Mouse (Mus musculus): ENCODE data around the gene Slc22a29. TPM values are rescaled to one million over a fixed set of nuclear protein-coding genes. Genes with fewer than 3 reads are reported as not detected.
"Not testable (repeated sequence)": the region's sequence is repeated elsewhere in the genome, so short reads cannot be mapped to it uniquely, and the experiment has no call there.

Slc22a29 gene
- not detected in 2 replicates for total RNA-seq (2014; fragmentation: Nextera tagmentation)
- 0.17 TPM in 1 of 2 replicates, not detected in the other for total RNA-seq (2017)
- not detected in 2 replicates for polyA plus RNA-seq (2012)

DNA sequence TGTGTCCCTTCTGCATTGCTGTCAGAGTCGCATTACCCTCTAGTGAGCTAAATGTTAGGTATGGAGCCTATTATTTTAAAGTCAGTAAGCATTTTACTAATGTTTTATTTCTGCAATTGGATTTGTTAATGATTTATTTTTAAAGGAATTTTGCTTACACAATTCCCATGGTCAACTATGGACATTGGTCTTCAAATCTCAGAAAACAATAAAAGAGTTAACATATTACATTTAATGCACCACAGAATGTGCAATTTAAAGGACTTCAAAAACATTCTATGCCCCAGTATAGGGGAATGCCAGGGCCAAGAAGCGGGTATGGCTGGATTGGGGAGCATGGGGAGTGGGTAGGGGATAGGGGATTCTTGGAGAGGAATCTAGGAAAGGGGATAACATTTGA, at the start of gene Slc22a29:
TSS of gene Slc22a29 (minus strand) at position 101 of the 400 bp plus-strand sequence.
- H3K9me3 ChIP-seq (replicated peaks): no peaks in the 10 kb centered on the region

DNA sequence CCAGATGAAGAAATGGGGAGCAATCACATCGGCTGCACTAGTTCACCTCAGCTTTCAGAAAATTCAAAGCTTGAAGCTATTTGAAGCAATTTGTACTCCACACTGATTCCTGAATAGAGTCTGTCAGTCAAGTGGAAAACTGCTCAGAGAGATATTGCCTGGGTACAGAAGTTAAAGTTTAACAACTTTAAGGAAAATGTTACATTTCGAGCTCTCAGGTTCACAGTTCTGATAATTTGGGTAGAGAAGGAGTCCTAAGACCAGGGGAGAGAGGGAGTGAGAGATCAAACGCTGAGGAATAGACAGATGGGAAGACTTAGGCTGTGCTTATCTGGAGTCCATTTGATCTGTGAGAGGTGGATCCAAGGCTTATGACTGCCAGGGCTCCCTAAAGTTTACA, 46.6 kb upstream of the Slc22a29 start:
- Histone ChIP-seq H3K36me3 (replicated peaks) (no peaks in the 10 kb centered on the region), H3K4me3 (ENCODE audit: low read depth, low read length) (no peak overlapping the region), H3K27me3 (ENCODE audit: insufficient read depth, low read length) (no peaks in the 10 kb centered on the region), H3K9me3 (replicated peaks) (no peaks in the 10 kb centered on the region), H3K4me1 (ENCODE audit: insufficient read depth, low read depth, low read length) (no peaks in the 10 kb centered on the region)
- TF ChIP-seq GATA2 (IDR thresholded peaks at IDR 0.05; ENCODE audit: borderline replicate concordance, low read depth, low read length) (no peak), CTCF (IDR thresholded peaks at IDR 0.05; ENCODE audit: low read depth, low read length) (no peak), TAL1 (conservative IDR thresholded peaks at IDR 0.05; ENCODE audit: low read depth, low read length) (no peak)
- ATAC-seq (ENCODE audit: extremely low read depth, insufficient number of reproducible peaks, low FRiP score, poor library complexity, severe bottlenecking) (no peak), DNase-seq (ENCODE audit: low spot score) (no peak)

More for the DNA sequence above, at the start of gene Slc22a29:
- H3K4me3 ChIP-seq (ENCODE audit: low read depth, low read length): no peak within 1 kb of the TSS
- H3K36me3 ChIP-seq (replicated peaks): no peaks in the 10 kb centered on the region
- no peaks in the 10 kb centered on the region for H3K27me3 ChIP-seq (ENCODE audit: insufficient read depth, low read length)
- ATAC-seq (ENCODE audit: extremely low read depth, insufficient number of reproducible peaks, low FRiP score, poor library complexity, severe bottlenecking): no peak
- no peak for DNase-seq (ENCODE audit: low spot score)
- no peaks in the 10 kb centered on the region for H3K4me1 ChIP-seq (ENCODE audit: insufficient read depth, low read depth, low read length)
- TF ChIP-seq GATA1 (IDR thresholded peaks at IDR 0.05; ENCODE audit: borderline replicate concordance, low read length): no peak
- no peak for TF ChIP-seq GATA2 (IDR thresholded peaks at IDR 0.05; ENCODE audit: borderline replicate concordance, low read depth, low read length)
- TF ChIP-seq CTCF (IDR thresholded peaks at IDR 0.05; ENCODE audit: low read depth, low read length): no peak
- no peak for TF ChIP-seq POLR2AphosphoS5 (IDR thresholded peaks at IDR 0.05; ENCODE audit: insufficient replicate concordance, low read depth, low read length)
- no peak for TF ChIP-seq TAL1 (conservative IDR thresholded peaks at IDR 0.05; ENCODE audit: low read depth, low read length)

GRCm38 (mm10) chr19:8252705-8253037, 34.0 kb upstream of the Slc22a29 start:
- H3K9me3 ChIP-seq (replicated peaks): peaks cover 11% of the 10 kb centered on the region
- ATAC-seq (ENCODE audit: extremely low read depth, insufficient number of reproducible peaks, low FRiP score, poor library complexity, severe bottlenecking): no peak
- H3K4me3 ChIP-seq (ENCODE audit: low read depth, low read length): no peak overlapping the region
- DNase-seq (ENCODE audit: low spot score): no peak
- H3K36me3 ChIP-seq (replicated peaks): no peaks in the 10 kb centered on the region
- TF ChIP-seq POLR2AphosphoS5 (IDR thresholded peaks at IDR 0.05; ENCODE audit: insufficient replicate concordance, low read depth, low read length) (no peak), GATA1 (IDR thresholded peaks at IDR 0.05; ENCODE audit: borderline replicate concordance, low read length) (no peak), GATA2 (IDR thresholded peaks at IDR 0.05; ENCODE audit: borderline replicate concordance, low read depth, low read length) (no peak), TAL1 (conservative IDR thresholded peaks at IDR 0.05; ENCODE audit: low read depth, low read length) (no peak), CTCF (IDR thresholded peaks at IDR 0.05; ENCODE audit: low read depth, low read length) (no peak)
- H3K4me1 ChIP-seq (ENCODE audit: insufficient read depth, low read depth, low read length): no peaks in the 10 kb centered on the region
- no peaks in the 10 kb centered on the region for H3K27me3 ChIP-seq (ENCODE audit: insufficient read depth, low read length)

DNA sequence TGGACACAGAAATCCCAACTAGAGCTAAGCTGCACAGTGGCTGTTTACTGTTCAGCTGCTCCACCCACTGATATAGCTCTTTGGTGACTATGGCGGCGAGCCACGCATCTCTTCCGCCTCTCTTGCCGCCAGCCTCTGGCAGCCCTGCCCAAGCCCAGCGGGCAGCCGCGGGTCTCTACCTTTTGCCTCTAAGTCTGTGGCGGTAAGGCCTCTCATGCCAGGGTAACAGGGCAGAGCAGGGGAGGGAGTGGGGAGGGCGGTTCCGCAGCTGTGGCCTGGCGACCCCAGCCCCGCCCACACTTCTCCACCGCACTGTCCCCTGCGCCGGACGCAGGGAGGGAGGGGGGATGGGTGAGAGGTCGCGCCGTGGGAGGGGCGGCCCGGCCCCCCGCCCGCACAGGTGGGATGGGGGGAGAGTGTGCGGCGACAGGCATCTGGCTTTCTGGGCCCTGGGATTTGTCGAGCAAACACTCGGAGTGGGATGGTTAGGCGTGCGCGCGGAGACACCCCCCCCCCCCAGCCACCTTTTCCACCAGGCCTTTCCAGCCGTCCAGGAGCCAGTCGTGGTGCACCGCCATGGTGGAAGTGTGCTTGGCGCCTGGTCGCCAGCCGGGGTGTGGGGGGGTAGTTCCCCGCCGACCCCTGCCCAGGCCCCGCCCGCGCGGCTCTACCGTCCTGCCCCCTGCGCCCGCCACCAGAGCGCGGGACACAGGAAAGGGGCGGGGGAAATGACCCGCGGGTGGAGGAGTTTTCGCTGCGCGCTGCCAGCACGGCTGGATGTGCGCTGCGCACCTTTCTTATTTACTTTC, 33.4 kb upstream of the Slc22a29 start:
- no peaks in the 10 kb centered on the region for H3K36me3 ChIP-seq (replicated peaks)
- peaks cover 11% of the 10 kb centered on the region for H3K9me3 ChIP-seq (replicated peaks)
- TF ChIP-seq CTCF (IDR thresholded peaks at IDR 0.05; ENCODE audit: low read depth, low read length) (no peak), GATA1 (IDR thresholded peaks at IDR 0.05; ENCODE audit: borderline replicate concordance, low read length) (no peak), POLR2AphosphoS5 (IDR thresholded peaks at IDR 0.05; ENCODE audit: insufficient replicate concordance, low read depth, low read length) (no peak), GATA2 (IDR thresholded peaks at IDR 0.05; ENCODE audit: borderline replicate concordance, low read depth, low read length) (no peak), TAL1 (conservative IDR thresholded peaks at IDR 0.05; ENCODE audit: low read depth, low read length) (no peak)
- peak; percentile 92 for DNase-seq (ENCODE audit: low spot score)
- peak; percentile 87 for ATAC-seq (ENCODE audit: extremely low read depth, insufficient number of reproducible peaks, low FRiP score, poor library complexity, severe bottlenecking)
- H3K4me1 ChIP-seq (ENCODE audit: insufficient read depth, low read depth, low read length): no peaks in the 10 kb centered on the region
- H3K4me3 ChIP-seq (ENCODE audit: low read depth, low read length): peak overlapping the region; percentile 43; the same call in 1 of the 2 replicates
- H3K27me3 ChIP-seq (ENCODE audit: insufficient read depth, low read length): no peaks in the 10 kb centered on the region

- no peaks in the 10 kb centered on the region for H3K4me1 ChIP-seq (ENCODE audit: insufficient read depth, low read depth, low read length)
- no peak for DNase-seq (ENCODE audit: low spot score)
- no peak for ATAC-seq (ENCODE audit: extremely low read depth, insufficient number of reproducible peaks, low FRiP score, poor library complexity, severe bottlenecking)
Measured at GRCm38 (mm10) chr19:8228916-8229315, 10.2 kb upstream of the Slc22a29 start.

DNA sequence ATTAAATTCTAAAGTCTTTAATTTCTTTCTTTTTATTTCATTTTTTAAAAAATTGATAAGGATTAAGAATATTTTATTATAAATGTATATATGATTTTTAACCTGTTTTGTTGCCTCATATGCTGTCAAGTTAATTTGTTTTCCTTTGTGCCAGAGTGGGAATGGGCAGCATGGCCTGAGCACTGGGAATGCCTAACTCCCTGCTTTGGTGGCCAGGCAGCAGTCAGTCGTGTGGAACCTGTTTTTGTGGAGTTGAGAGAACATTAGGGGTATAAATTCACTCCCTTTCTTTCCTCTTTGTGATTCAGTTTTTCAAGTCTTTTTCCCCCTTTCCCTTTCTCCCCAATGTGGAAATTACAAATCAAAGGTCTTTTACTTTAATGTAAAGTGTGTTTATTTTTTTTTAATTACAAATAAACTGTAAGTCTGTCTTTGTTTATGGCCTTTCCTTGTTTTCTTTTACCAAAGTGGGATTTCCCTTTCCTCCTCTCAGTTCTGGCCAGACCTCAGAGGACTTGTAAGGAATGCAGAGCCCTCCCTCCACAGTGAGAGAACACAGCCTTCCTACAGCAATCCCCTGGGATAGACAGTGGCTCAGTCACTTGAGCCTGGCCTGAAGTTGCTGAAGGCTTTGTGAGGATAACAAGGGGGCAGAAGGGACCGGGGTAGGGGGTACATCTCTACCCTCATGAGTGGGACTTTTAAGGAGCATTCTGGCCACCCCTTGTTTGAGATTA, 69.7 kb downstream of the Slc22a29 start:
- TF ChIP-seq TAL1 (conservative IDR thresholded peaks at IDR 0.05; ENCODE audit: low read depth, low read length): no peak
- no peak for TF ChIP-seq GATA2 (IDR thresholded peaks at IDR 0.05; ENCODE audit: borderline replicate concordance, low read depth, low read length)
- no peak for TF ChIP-seq POLR2AphosphoS5 (IDR thresholded peaks at IDR 0.05; ENCODE audit: insufficient replicate concordance, low read depth, low read length)
- TF ChIP-seq GATA1 (IDR thresholded peaks at IDR 0.05; ENCODE audit: borderline replicate concordance, low read length): no peak
- no peak for TF ChIP-seq CTCF (IDR thresholded peaks at IDR 0.05; ENCODE audit: low read depth, low read length)
- ATAC-seq (ENCODE audit: extremely low read depth, insufficient number of reproducible peaks, low FRiP score, poor library complexity, severe bottlenecking): no peak
- Histone ChIP-seq H3K4me1 (ENCODE audit: insufficient read depth, low read depth, low read length) (no peaks in the 10 kb centered on the region), H3K9me3 (replicated peaks) (no peaks in the 10 kb centered on the region), H3K27me3 (ENCODE audit: insufficient read depth, low read length) (no peaks in the 10 kb centered on the region), H3K4me3 (ENCODE audit: low read depth, low read length) (no peak overlapping the region), H3K36me3 (replicated peaks) (no peaks in the 10 kb centered on the region)
- DNase-seq (ENCODE audit: low spot score): no peak

More at GRCm38 (mm10) chr19:8228916-8229315, 10.2 kb upstream of the Slc22a29 start:
- TF ChIP-seq POLR2AphosphoS5 (IDR thresholded peaks at IDR 0.05; ENCODE audit: insufficient replicate concordance, low read depth, low read length): no peak
- no peak for TF ChIP-seq TAL1 (conservative IDR thresholded peaks at IDR 0.05; ENCODE audit: low read depth, low read length)
- TF ChIP-seq GATA1 (IDR thresholded peaks at IDR 0.05; ENCODE audit: borderline replicate concordance, low read length): no peak
- TF ChIP-seq CTCF (IDR thresholded peaks at IDR 0.05; ENCODE audit: low read depth, low read length): no peak
- TF ChIP-seq GATA2 (IDR thresholded peaks at IDR 0.05; ENCODE audit: borderline replicate concordance, low read depth, low read length): no peak
- H3K36me3 ChIP-seq (replicated peaks): no peaks in the 10 kb centered on the region
- no peak overlapping the region for H3K4me3 ChIP-seq (ENCODE audit: low read depth, low read length)
- H3K9me3 ChIP-seq (replicated peaks): no peaks in the 10 kb centered on the region
- H3K27me3 ChIP-seq (ENCODE audit: insufficient read depth, low read length): no peaks in the 10 kb centered on the region

GRCm38 (mm10) chr19:8142716-8143115, 76.0 kb downstream of the Slc22a29 start:
- DNase-seq (ENCODE audit: low spot score); H3K9me3 ChIP-seq (replicated peaks); ATAC-seq (ENCODE audit: extremely low read depth, insufficient number of reproducible peaks, low FRiP score, poor library complexity, severe bottlenecking); H3K4me3 ChIP-seq (ENCODE audit: low read depth, low read length); H3K36me3 ChIP-seq (replicated peaks); H3K4me1 ChIP-seq (ENCODE audit: insufficient read depth, low read depth, low read length); H3K27me3 ChIP-seq (ENCODE audit: insufficient read depth, low read length): not testable (repeated sequence)

- not testable (repeated sequence) for ATAC-seq (ENCODE audit: extremely low read depth, insufficient number of reproducible peaks, low FRiP score, poor library complexity, severe bottlenecking); H3K27me3 ChIP-seq (ENCODE audit: insufficient read depth, low read length); H3K4me1 ChIP-seq (ENCODE audit: insufficient read depth, low read depth, low read length); H3K9me3 ChIP-seq (replicated peaks); H3K4me3 ChIP-seq (ENCODE audit: low read depth, low read length); DNase-seq (ENCODE audit: low spot score); H3K36me3 ChIP-seq (replicated peaks)
Measured at GRCm38 (mm10) chr19:8134127-8134841, 84.4 kb downstream of the Slc22a29 start.
